Mouse (Mus musculus): Measurements from ENCODE around the gene Zc3h12b. TPM values are rescaled to one million over a fixed set of nuclear protein-coding genes. Genes with fewer than 3 reads are reported as not detected.

The Zc3h12b gene
- total and polyA plus RNA-seq, 3 experiments, result 0.01 to 0.16 TPM; not detected in 1

DNA sequence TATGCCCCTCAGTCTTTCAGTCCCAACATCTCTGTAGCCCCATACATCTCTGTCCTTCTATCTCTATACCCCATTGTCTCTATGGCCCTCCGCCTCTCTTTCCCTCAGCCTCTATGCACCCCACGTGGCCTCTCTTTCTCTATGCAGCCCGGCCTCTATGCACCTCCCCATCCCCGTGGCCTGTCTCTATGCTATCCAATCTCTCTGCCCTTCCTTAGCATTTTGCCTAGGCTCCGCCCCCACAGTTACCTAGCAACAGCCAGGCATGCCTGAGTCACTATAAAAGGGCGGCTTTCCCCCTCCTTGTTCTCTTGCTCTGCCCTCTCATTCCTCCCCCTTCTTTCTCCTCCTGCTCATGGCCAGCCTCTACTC, 257.1 kb downstream of the Zc3h12b start:
- no peaks in the 10 kb centered on the region for H3K36me3 ChIP-seq (replicated peaks)
- ATAC-seq (ENCODE audit: extremely low read depth, insufficient number of reproducible peaks, low FRiP score, poor library complexity, severe bottlenecking), result peak; percentile 78
- TF ChIP-seq CTCF (IDR thresholded peaks at IDR 0.05; ENCODE audit: low read depth, low read length), result no peak
- no peak for TF ChIP-seq GATA2 (IDR thresholded peaks at IDR 0.05; ENCODE audit: borderline replicate concordance, low read depth, low read length)
- TF ChIP-seq TAL1 (conservative IDR thresholded peaks at IDR 0.05; ENCODE audit: low read depth, low read length), result no peak
- no peak for TF ChIP-seq POLR2AphosphoS5 (IDR thresholded peaks at IDR 0.05; ENCODE audit: insufficient replicate concordance, low read depth, low read length)
- no peak for TF ChIP-seq GATA1 (IDR thresholded peaks at IDR 0.05; ENCODE audit: borderline replicate concordance, low read length)
- H3K4me3 ChIP-seq (ENCODE audit: low read depth, low read length), result peak overlapping the region; percentile 73
- H3K27me3 ChIP-seq (ENCODE audit: insufficient read depth, low read length), result no peaks in the 10 kb centered on the region
- peaks cover 29% of the 10 kb centered on the region for H3K4me1 ChIP-seq (ENCODE audit: insufficient read depth, low read depth, low read length)
- no peaks in the 10 kb centered on the region for H3K9me3 ChIP-seq (replicated peaks)
- peak; percentile 67 for DNase-seq (ENCODE audit: low spot score)

DNA sequence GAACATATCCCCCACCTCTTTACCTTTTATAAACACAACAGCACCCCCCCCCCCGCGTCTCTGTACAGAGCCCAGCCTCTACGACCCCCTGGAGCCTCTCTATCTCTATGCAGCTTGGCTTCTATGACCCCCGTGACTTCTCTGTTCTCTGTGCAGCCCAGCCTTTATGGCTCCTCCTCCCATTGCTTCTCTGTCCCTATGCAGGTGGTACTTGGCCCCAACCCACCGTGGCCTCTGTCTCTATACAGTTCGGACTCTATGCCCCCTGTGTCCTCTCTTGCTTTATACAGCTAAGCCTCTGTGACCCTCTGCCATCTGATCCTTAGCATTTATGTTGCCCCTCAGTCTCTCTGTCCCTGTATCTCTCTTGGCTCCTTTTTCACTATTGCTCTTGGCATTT, 257.6 kb downstream of the Zc3h12b start:
- TF ChIP-seq GATA2 (IDR thresholded peaks at IDR 0.05; ENCODE audit: borderline replicate concordance, low read depth, low read length), result no peak
- no peak for TF ChIP-seq GATA1 (IDR thresholded peaks at IDR 0.05; ENCODE audit: borderline replicate concordance, low read length)
- no peak for TF ChIP-seq POLR2AphosphoS5 (IDR thresholded peaks at IDR 0.05; ENCODE audit: insufficient replicate concordance, low read depth, low read length)
- no peak for TF ChIP-seq TAL1 (conservative IDR thresholded peaks at IDR 0.05; ENCODE audit: low read depth, low read length)
- no peak for TF ChIP-seq CTCF (IDR thresholded peaks at IDR 0.05; ENCODE audit: low read depth, low read length)
- H3K36me3 ChIP-seq (replicated peaks), result no peaks in the 10 kb centered on the region
- no peaks in the 10 kb centered on the region for H3K9me3 ChIP-seq (replicated peaks)
- no peak for ATAC-seq (ENCODE audit: extremely low read depth, insufficient number of reproducible peaks, low FRiP score, poor library complexity, severe bottlenecking)
- peak overlapping the region; percentile 27; the same call in 1 of the 2 replicates for H3K4me3 ChIP-seq (ENCODE audit: low read depth, low read length)
- DNase-seq (ENCODE audit: low spot score), result no peak
- peaks cover 29% of the 10 kb centered on the region for H3K4me1 ChIP-seq (ENCODE audit: insufficient read depth, low read depth, low read length)
- no peaks in the 10 kb centered on the region for H3K27me3 ChIP-seq (ENCODE audit: insufficient read depth, low read length)

DNA sequence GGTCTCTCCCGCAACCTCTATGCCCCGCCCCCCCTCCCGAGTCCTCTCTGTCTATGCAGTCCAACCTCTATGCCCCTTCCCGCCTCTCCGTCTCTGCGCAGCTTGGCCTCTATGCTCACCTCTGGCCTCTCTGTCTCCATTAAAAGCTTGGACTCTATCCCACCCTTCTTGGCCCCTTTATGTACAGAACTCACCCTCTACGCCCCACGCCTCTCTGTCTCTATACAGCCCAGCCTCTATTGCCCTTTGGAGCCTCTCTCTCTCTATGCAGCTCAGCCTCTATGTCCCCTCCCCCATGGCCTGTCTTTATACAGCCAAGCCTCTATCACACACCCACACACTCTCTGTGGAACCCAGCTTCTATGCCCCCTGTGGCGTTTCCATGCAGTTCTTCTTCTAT, 258.5 kb downstream of the Zc3h12b start:
- DNase-seq (ENCODE audit: low spot score) (no peak), ATAC-seq (ENCODE audit: extremely low read depth, insufficient number of reproducible peaks, low FRiP score, poor library complexity, severe bottlenecking) (no peak)
- H3K4me1 ChIP-seq (ENCODE audit: insufficient read depth, low read depth, low read length), result peaks cover 27% of the 10 kb centered on the region
- no peaks in the 10 kb centered on the region for H3K27me3 ChIP-seq (ENCODE audit: insufficient read depth, low read length)
- no peak overlapping the region; the same call in 1 of the 2 replicates for H3K4me3 ChIP-seq (ENCODE audit: low read depth, low read length)
- no peak for TF ChIP-seq GATA1 (IDR thresholded peaks at IDR 0.05; ENCODE audit: borderline replicate concordance, low read length)
- TF ChIP-seq TAL1 (conservative IDR thresholded peaks at IDR 0.05; ENCODE audit: low read depth, low read length), result no peak
- TF ChIP-seq POLR2AphosphoS5 (IDR thresholded peaks at IDR 0.05; ENCODE audit: insufficient replicate concordance, low read depth, low read length), result no peak
- H3K36me3 ChIP-seq (replicated peaks), result no peaks in the 10 kb centered on the region
- no peaks in the 10 kb centered on the region for H3K9me3 ChIP-seq (replicated peaks)

Other genes starting within 250 kb of the Zc3h12b start
- gene Asb12, start 153.7 kb upstream of the Zc3h12b start, total RNA-seq (2014; fragmentation: Nextera tagmentation), result not detected in 2 replicates
- gene Asb12, start 153.7 kb upstream of the Zc3h12b start, total RNA-seq (2017), result not detected in 2 replicates
- not detected in 2 replicates for gene Asb12, start 153.7 kb upstream of the Zc3h12b start, polyA plus RNA-seq (2012)
- not detected in 2 replicates for gene Pfn5, start 153.6 kb upstream of the Zc3h12b start, total RNA-seq (2014; fragmentation: Nextera tagmentation)
- not detected in 2 replicates for gene Pfn5, start 153.6 kb upstream of the Zc3h12b start, total RNA-seq (2017)
- not detected in 2 replicates for gene Pfn5, start 153.6 kb upstream of the Zc3h12b start, polyA plus RNA-seq (2012)
- 9.4 and 12.9 TPM in 2 replicates for gene Zc4h2, start 53.2 kb upstream of the Zc3h12b start, total RNA-seq (2014; fragmentation: Nextera tagmentation)
- gene Zc4h2, start 53.2 kb upstream of the Zc3h12b start, total RNA-seq (2017), result 6.1 and 6.6 TPM in 2 replicates
- gene Zc4h2, start 53.2 kb upstream of the Zc3h12b start, polyA plus RNA-seq (2012), result 0.37 and 0.44 TPM in 2 replicates
- gene Las1l, start 245.3 kb downstream of the Zc3h12b start, total RNA-seq (2014; fragmentation: Nextera tagmentation), result 27.5 and 29.6 TPM in 2 replicates
- gene Las1l, start 245.3 kb downstream of the Zc3h12b start, total RNA-seq (2017), result 26.8 and 31.2 TPM in 2 replicates
- 8.4 and 16.7 TPM in 2 replicates for gene Las1l, start 245.3 kb downstream of the Zc3h12b start, polyA plus RNA-seq (2012)